Mouse (Mus musculus): ENCODE results near the gene C1qtnf6.

The C1qtnf6 gene

GRCm38 (mm10) chr15:78546060-78546459, 14.8 kb upstream of the C1qtnf6 start:
- in situ Hi-C loops (cut with MboI, MseI), result loop anchor here (10.0 to 25.0 kb wide), 3 partner anchors 191 to 559 kb away; no protein-coding TSS in a partner anchor

GRCm38 (mm10) chr15:78544561-78545001, 13.4 kb upstream of the C1qtnf6 start, which contains the start of gene Sstr3:
Gene Sstr3 (minus strand): TSS chr15:78544685.
- in situ Hi-C loops (cut with MboI, MseI), result loop anchor here (10.0 to 25.0 kb wide), 3 partner anchors 190 to 557 kb away; no protein-coding TSS in a partner anchor

DNA sequence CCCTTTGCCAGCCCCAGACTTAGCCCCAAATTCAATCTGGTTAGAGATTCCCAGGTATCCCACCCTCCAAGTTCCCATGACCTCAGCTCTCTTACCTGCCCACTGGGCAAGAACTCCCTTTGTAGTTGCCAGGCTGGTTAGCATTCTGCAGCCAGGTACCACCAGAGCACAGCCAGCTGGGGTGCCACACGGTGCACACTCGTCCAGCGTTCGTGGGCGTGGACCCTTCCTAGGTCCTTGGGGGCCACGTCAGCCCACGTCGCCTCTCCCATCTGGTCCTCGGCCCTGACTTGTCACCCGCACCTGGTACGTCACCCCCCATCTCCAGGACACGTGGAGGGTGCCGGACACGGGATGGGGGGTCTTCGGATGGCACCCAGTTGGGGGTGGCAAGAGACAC, 12.8 kb upstream of the C1qtnf6 start:
- in situ Hi-C loops (cut with MboI, MseI), result loop anchor here (10.0 to 25.0 kb wide), 3 partner anchors 189 to 557 kb away; no protein-coding TSS in a partner anchor

GRCm38 (mm10) chr15:78542767-78543303, 11.6 kb upstream of the C1qtnf6 start:
- in situ Hi-C loops (cut with MboI, MseI), result loop anchor here (10.0 to 25.0 kb wide), 3 partner anchors 188 to 556 kb away; no protein-coding TSS in a partner anchor

GRCm38 (mm10) chr15:78542098-78542766, 11.0 kb upstream of the C1qtnf6 start:
- in situ Hi-C loops (cut with MboI, MseI), result loop anchor here (10.0 to 25.0 kb wide), 3 partner anchors 187 to 555 kb away; no protein-coding TSS in a partner anchor

DNA sequence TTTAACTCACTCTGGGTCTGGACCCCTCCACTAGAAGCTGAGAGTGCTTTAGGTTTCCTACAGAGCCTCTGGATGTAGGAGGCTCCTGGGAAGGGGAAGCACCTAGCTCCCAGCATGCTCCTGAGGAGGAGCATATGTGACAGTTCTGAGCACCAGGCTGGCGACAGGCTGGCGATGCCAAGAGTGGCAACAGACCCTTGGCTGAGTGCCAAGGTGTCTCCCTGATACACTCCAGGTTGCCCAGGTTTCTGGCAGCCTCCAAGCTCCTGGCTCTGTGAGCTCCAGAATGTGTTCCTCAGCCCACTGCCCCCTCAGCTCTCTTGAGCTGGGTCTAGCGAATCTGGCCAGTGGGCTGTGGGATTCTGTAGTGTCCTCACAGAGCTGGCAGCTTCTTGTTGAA, 10.4 kb upstream of the C1qtnf6 start:
- in situ Hi-C loops (cut with MboI, MseI), result loop anchor here (10.0 to 25.0 kb wide), 3 partner anchors 187 to 554 kb away; no protein-coding TSS in a partner anchor

GRCm38 (mm10) chr15:78541036-78541435, 9.8 kb upstream of the C1qtnf6 start:
- in situ Hi-C loops (cut with MboI, MseI), result loop anchor here (10.0 to 25.0 kb wide), 3 partner anchors 186 to 554 kb away; no protein-coding TSS in a partner anchor

DNA sequence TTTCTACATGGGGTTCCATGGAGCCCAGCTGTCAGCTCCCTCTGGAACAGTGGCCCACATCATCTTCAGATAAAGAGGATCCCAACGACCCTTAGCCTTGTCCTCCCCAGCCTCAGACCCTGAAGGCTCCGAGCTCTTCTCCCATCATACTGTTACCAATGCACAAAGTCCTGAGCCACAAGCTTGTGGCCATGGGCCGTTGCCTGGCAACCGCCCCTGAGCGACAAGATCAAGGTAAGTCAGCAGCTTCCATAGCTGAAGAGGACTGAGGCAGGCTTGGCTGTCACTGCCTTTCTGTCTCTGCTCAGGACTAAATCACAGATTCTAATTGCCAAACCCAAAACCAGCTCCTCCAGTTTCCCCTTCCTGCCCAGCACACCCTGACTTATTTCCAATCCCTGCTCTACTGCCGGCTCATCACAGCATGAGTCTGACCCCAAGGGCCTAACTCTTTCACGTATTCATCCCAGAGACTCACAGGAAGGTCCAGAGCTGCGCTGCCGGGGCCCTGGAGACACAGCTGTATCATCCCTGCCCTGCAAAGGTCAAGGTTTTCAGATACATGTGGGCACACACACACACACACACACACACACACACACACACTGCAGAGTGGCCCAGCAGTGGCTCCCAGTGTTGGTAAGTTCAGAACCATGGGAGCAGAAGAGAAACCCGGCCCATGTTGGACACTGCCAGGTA, 4.7 kb upstream of the C1qtnf6 start:
- in situ Hi-C loops (cut with MboI, MseI), result loop anchor here (5.0 to 25.0 kb wide), 4 partner anchors 89 to 549 kb away; no protein-coding TSS in a partner anchor

- in situ Hi-C loops (cut with MboI, MseI), result loop anchor here in 1 of 2 experiments (25.0 kb wide), 1 partner anchor 546 kb away; no protein-coding TSS in a partner anchor
Measured at GRCm38 (mm10) chr15:78533346-78533835, 2.2 kb upstream of the C1qtnf6 start.

- in situ Hi-C loops (cut with MboI, MseI), result loop anchor here in 1 of 2 experiments (25.0 kb wide), 1 partner anchor 545 kb away; no protein-coding TSS in a partner anchor
Measured at GRCm38 (mm10) chr15:78532566-78533345, 1.5 kb upstream of the C1qtnf6 start.

DNA sequence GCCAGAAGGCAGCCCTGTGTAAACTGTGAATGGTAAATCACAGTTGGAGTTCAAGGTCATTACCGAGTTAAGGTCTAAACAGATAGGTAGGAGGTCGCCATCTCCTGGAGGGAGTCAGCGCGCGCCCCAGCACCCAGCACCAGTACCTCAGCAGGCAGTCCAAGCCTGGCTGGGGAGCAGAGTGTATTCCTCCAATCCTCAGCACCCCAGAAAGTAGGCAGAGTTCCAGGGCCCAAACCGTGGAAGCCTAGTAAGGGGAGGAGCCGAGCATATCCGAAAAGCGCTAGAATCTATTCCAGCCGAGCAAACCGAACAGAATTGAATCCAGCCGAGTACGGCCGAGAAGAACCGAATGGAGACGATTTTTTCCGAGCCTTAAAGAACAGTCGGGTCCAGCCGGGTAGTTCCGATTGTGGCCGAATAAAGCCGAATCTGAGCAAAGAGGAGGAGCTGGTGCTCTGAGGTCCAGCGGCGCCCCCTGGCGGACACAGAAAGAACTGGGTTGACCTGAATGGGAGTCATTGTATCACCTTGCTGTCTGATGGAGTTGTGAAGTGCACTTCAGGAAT, 769 bp upstream of the C1qtnf6 start:
- in situ Hi-C loops (cut with MboI, MseI), result loop anchor here in 1 of 2 experiments (25.0 kb wide), 1 partner anchor 545 kb away; no protein-coding TSS in a partner anchor

- in situ Hi-C loops (cut with MboI, MseI), result loop anchor here in 1 of 2 experiments (25.0 kb wide), 1 partner anchor 544 kb away; no protein-coding TSS in a partner anchor
Measured at GRCm38 (mm10) chr15:78531451-78531720, 170 bp upstream of the C1qtnf6 start.

DNA sequence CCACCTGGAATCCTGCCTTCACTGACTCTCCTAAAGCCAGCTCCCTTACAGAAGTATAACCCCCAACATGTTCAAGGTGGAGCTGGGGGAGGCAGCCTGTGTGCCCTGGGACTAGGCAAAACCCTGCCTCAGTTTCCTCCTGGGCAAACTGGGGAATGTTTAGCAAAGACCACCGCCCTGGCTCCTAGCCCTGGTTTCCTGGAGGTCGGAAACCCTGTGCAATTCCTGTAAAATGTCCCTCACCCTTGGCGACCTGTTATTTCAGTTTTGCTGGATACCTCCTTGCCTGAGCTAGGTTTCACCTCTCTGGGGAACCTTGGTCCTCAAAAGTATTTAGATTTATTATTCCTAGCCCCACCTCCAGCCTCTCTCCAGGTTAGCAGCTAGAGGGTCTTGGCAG, 1.1 kb downstream of the C1qtnf6 start:
- in situ Hi-C loops (cut with MboI, MseI), result loop anchor here in 1 of 2 experiments (25.0 kb wide), 1 partner anchor 543 kb away; no protein-coding TSS in a partner anchor

DNA sequence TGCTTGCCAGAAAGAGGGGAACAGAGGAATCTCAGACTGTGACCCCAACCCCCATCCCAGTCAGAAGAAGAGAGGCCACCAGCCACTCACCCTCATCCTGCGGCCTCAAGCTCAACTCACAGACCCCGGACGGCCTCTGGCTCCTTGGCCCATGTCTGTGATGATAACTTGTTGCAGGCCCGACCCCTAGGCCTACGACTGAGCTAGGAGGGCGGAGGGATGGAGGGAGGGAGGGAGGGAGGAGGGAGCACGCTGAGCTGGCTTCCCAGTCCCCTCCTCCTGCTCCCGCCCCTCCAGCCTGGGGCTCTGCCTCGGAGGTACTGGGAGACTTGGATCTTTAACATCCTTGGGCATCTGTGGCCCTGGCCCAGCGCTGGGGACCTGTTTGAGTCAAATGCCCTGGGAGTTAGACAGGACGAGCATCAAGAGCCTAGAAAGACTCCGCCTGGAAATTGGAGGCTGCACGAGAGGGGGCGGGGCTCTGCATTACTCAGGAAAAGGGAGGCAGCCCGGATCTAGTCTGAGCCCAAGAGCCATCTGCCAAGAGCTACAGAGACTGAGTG, 1.7 kb downstream of the C1qtnf6 start:
- in situ Hi-C loops (cut with MboI, MseI), result loop anchor here in 1 of 2 experiments (25.0 kb wide), 1 partner anchor 542 kb away; no protein-coding TSS in a partner anchor

DNA sequence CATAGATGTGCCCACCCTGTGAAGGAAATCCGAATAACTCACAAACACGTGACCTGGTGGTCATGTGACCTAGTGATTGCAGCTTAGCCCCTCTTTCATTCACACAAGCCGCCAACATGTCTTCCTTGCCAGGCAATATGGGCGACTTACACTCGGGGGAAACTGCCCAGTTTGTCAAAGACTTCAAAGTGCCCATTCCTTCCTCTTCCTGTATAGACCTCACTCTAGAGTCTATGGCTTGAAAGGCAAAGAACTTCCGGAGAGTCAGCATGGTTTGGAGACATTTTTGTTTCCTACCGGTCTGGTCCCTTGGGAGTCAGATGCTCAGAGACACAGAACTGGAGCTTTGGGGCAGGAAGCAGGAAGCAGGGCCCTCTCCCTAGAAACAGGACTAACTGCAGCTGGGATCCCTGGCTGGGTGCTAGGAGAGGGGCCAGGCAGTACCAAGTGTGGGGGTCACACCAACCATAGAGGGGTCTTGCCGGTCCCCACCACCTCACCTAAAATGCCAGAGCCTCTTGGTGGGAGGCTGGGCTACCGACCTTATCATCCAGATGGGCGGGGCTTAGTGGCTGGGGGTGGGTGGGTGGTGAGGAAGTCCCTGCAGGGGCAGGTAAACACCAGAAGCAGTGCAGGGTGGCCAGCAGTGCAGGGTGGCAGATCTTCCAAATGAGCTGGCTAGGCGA, 2.3 kb downstream of the C1qtnf6 start:
- in situ Hi-C loops (cut with MboI, MseI), result loop anchor here in 1 of 2 experiments (25.0 kb wide), 1 partner anchor 542 kb away; no protein-coding TSS in a partner anchor

GRCm38 (mm10) chr15:78527973-78528372, 3.2 kb downstream of the C1qtnf6 start:
- in situ Hi-C loops (cut with MboI, MseI), result loop anchor here in 1 of 2 experiments (25.0 kb wide), 1 partner anchor 541 kb away; no protein-coding TSS in a partner anchor

GRCm38 (mm10) chr15:78524163-78524562, 7.1 kb downstream of the C1qtnf6 start:
- in situ Hi-C loops (cut with MboI, MseI), result no loop called here

DNA sequence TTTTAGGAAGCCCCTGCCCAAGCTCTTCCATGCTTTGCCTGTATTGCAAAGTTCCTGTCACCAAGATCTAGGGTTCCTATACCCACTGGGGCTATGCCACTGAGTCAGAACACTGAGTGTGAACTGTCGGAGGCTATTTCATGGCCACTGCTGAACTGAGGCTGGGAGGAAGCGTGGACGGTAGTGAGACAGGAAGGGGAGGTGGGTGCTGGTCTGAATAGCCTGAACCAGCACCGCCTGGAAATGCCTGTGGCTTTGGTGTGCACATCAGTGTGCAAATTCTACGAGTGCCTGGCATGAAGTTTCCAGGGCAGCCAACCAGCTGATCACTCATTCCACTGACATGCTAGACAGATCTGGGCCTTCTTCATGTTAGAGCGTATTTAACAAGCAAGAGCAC, 9.3 kb downstream of the C1qtnf6 start:
- in situ Hi-C loops (cut with MboI, MseI), result no loop called here

DNA sequence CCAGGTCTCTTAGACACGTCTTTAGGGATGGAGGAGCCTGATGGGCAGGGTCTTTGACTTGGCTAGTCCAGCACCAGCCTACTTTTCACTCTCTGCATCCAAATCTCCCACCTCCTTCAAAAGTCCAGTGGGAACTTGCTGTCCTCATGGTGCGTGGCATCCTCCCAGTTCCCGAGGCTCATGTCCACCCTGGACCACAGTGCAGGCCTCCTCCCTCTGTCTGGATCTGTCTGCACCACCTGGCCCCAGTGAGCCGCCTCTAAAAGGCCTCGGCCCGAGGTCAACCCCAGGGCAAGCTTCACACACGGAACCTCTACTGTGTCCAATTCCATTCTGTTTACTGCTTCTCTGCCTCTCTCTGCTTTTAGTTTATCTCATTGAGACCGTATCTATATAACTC, 9.9 kb downstream of the C1qtnf6 start:
- in situ Hi-C loops (cut with MboI, MseI), result no loop called here

Data from T-helper 17 cell (primary cell).